Mouse (Mus musculus) C2C12 (cell line): ENCODE measurements around the gene Gm38392. TPM values are rescaled to one million over a fixed set of nuclear protein-coding genes. Genes with fewer than 3 reads are reported as not detected.
A peak's percentile ranks its signal among the peaks of the same experiment; 100 is the strongest.

Source experiments
- H3K27me3 ChIP-seq: one replicate; pipeline ENCODE4 v1.6.1; 2011; ENCODE audit not compliant: control insufficient read depth, insufficient read depth, insufficient read length
- H3K36me3 ChIP-seq: one replicate; pipeline ENCODE4 v1.6.1; 2011; ENCODE audit not compliant: control insufficient read depth, insufficient read depth
- H3K4me3 ChIP-seq: one replicate; pipeline ENCODE4 v1.5.1; 2011; ENCODE audit warnings: mild to moderate bottlenecking, control low read depth; ENCODE audit not compliant: poor library complexity, insufficient read depth, severe bottlenecking
- H3K79me2 ChIP-seq: one replicate; pipeline ENCODE4 v1.6.1; 2011; ENCODE audit not compliant: control insufficient read depth, insufficient read depth
- H3K79me3 ChIP-seq: one replicate; pipeline ENCODE4 v1.6.1; 2011; ENCODE audit warnings: low read depth, control low read depth
- H3ac ChIP-seq: one replicate; pipeline ENCODE3; 2011; ENCODE audit warnings: low read depth; ENCODE audit not compliant: control insufficient read depth, insufficient read length
- CEBPB ChIP-seq: IDR thresholded peaks from one replicate; pipeline ENCODE4 v1.6.1; 2011; ENCODE audit warnings: low read depth, mild to moderate bottlenecking, control low read depth, moderate library complexity
- CTCF ChIP-seq: IDR thresholded peaks from one replicate; pipeline ENCODE4 v1.5.1; 2011; ENCODE audit not compliant: control insufficient read depth, insufficient read depth, insufficient read length
- FOSL1 ChIP-seq: IDR thresholded peaks from one replicate; pipeline ENCODE4 v1.8.0; 2011; ENCODE audit warnings: mild to moderate bottlenecking, low read length; ENCODE audit not compliant: poor library complexity, insufficient read depth, severe bottlenecking
- MAX ChIP-seq: IDR thresholded peaks from one replicate; pipeline ENCODE4 v1.6.1; 2011; ENCODE audit warnings: mild to moderate bottlenecking, control low read depth
- MYOD1 ChIP-seq: IDR thresholded peaks from one replicate; pipeline ENCODE4 v1.6.1; 2011; ENCODE audit warnings: low read depth; ENCODE audit not compliant: control insufficient read depth, insufficient read length
- MYOG ChIP-seq: IDR thresholded peaks from one replicate; pipeline ENCODE4 v1.6.1; 2011; ENCODE audit not compliant: control insufficient read depth, insufficient read length; ENCODE audit errors: extremely low read depth
- USF1 ChIP-seq: IDR thresholded peaks from one replicate; pipeline ENCODE4 v1.6.1; 2011; ENCODE audit warnings: low read depth, mild to moderate bottlenecking, control low read depth, moderate library complexity
- polyA plus RNA-seq: library from polyadenylated mRNA; unstranded; fragments of >200 nt; fragmentation: generic; extraction: Trizol; gene quantifications from one replicate; pipeline ENCODE4 v1.2.1, GENCODE M21; 2012; ENCODE audit warnings: missing spikeins

Gene Gm38392
- polyA plus RNA-seq, 1 experiment, result not detected

DNA sequence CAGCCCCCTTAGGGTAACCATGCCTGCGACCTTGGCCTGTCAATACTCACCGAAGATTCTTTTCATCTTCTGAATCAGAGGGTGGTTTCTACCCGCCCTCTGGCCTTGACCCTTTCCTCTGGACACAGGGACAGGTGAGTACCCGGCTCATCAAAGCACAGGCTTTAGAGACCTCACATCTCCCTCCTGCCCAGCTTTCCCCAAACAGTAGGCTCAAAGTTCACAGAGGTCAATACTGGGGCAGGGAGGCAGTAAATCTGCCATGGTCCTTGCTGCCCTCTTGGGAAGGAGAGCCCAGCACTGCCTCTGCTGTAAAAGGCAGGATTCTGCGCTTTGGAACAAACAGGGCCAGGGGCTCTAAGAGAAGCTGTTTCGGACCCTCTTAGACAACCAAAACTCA lies 34.3 kb downstream of the Gm38392 start:
- no peaks in the 10 kb centered on the region for H3K36me3 ChIP-seq
- no peak overlapping the region for H3ac ChIP-seq
- TF ChIP-seq CEBPB (no peak), FOSL1 (no peak), USF1 (no peak), MYOG (no peak), MYOD1 (no peak), MAX (no peak), CTCF (no peak)
- no peaks in the 10 kb centered on the region for H3K79me3 ChIP-seq
- no peak overlapping the region for H3K4me3 ChIP-seq
- H3K79me2 ChIP-seq, result no peaks in the 10 kb centered on the region
- H3K27me3 ChIP-seq, result peaks cover 63% of the 10 kb centered on the region

- H3K36me3 ChIP-seq, result no peaks in the 10 kb centered on the region
- no peak for TF ChIP-seq MYOG
- no peak overlapping the region for H3K4me3 ChIP-seq
- no peaks in the 10 kb centered on the region for H3K79me3 ChIP-seq
- H3ac ChIP-seq, result no peak overlapping the region
- H3K27me3 ChIP-seq, result peaks cover 46% of the 10 kb centered on the region
- H3K79me2 ChIP-seq, result no peaks in the 10 kb centered on the region
Observed at GRCm38 (mm10) chr3:88248406-88248805, 38.6 kb downstream of the Gm38392 start.

DNA sequence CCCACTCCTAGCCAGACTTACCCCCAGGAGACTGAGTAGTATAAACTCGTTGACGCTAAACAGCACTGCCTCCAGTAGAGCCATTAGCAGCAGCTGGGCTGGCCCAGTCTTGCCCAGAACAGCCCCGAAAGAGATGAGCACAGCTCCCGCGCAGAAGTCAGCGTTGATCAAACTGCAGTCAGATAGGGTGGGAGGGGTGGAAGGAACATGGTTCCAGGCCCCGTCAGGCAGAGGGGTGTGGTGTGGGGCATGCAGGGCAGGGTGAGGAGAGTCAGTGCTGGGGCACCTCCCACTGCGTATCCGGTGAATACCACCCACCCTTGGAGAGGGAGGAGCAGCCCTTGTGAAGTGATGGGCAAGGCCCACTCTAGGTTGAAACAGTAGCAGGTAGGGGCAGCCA lies 39.3 kb downstream of the Gm38392 start:
- Histone ChIP-seq H3K27me3 (peaks cover 39% of the 10 kb centered on the region), H3K4me3 (no peak overlapping the region)
- no peak for TF ChIP-seq CEBPB
- TF ChIP-seq MYOD1, result no peak
- no peak for TF ChIP-seq MAX
- no peak for TF ChIP-seq FOSL1
- TF ChIP-seq MYOG, result no peak
- TF ChIP-seq CTCF, result no peak
- TF ChIP-seq USF1, result no peak

DNA sequence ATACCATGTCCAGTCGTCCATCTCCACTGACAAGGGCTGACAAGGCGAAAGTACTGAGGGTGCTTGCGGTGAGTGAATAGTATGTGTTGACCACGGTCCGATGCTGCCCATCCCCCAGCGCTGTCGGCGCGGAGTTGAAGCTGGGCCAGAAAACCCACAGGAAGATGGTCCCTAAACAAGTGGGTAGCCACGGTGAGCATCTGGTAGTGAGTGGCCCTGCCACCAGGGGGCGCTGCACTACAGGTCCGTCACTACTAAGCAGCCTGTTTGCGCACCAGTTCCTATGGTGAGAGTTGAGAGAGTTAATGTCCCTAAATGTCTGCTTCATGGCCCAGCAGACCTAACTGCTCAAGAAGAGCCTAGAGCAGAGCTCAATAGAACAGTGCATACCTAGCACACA lies 41.2 kb downstream of the Gm38392 start:
- peaks cover 48% of the 10 kb centered on the region for H3K27me3 ChIP-seq
- TF ChIP-seq MYOD1 (no peak), MYOG (no peak), CTCF (peak; percentile 96)

More for the DNA sequence above, 39.3 kb downstream of the Gm38392 start:
- H3ac ChIP-seq, result no peak overlapping the region
- H3K36me3 ChIP-seq, result no peaks in the 10 kb centered on the region
- no peaks in the 10 kb centered on the region for H3K79me3 ChIP-seq
- H3K79me2 ChIP-seq, result no peaks in the 10 kb centered on the region

DNA sequence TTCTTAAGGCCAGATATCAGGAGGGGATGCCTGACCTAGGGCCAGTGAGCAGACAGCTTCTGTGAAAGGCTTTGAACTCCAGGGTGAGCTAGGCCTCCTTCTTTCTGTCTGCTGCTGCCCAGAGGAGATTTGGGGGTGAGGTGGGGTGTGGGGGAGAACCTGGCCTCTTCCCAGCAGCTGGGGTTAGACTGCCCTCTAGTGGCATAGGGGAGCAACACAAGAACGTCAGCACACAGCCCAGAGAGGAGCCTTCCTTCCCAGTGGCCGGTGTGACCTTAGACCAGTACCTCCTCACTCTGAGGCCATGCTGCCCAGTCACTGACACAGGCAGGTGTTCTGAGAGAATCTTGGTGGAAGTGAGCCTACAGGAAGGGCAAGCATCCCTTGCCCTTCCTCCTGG lies 42.9 kb downstream of the Gm38392 start:
- H3K27me3 ChIP-seq, result peaks cover 62% of the 10 kb centered on the region
- H3K36me3 ChIP-seq, result no peaks in the 10 kb centered on the region
- no peak overlapping the region for H3ac ChIP-seq
- H3K79me3 ChIP-seq, result no peaks in the 10 kb centered on the region
- H3K79me2 ChIP-seq, result no peaks in the 10 kb centered on the region
- TF ChIP-seq CTCF (peak; percentile 80), CEBPB (no peak)
- H3K4me3 ChIP-seq, result no peak overlapping the region

More for the DNA sequence above, 41.2 kb downstream of the Gm38392 start:
- Histone ChIP-seq H3K79me3 (no peaks in the 10 kb centered on the region), H3ac (no peak overlapping the region), H3K36me3 (no peaks in the 10 kb centered on the region), H3K79me2 (no peaks in the 10 kb centered on the region), H3K4me3 (no peak overlapping the region)

GRCm38 (mm10) chr3:88242531-88242930 lies 44.5 kb downstream of the Gm38392 start:
- Histone ChIP-seq H3K4me3 (no peak overlapping the region), H3K27me3 (peaks cover 56% of the 10 kb centered on the region), H3K79me3 (no peaks in the 10 kb centered on the region), H3K36me3 (no peaks in the 10 kb centered on the region), H3ac (no peak overlapping the region), H3K79me2 (no peaks in the 10 kb centered on the region)
- TF ChIP-seq CTCF (peak; percentile 95), MYOD1 (no peak)
